In genomic region chr10:94687801-94688419, GRCm38 (mm10) we compare ENCODE assay signal across 8 mouse cellular contexts. TPM values are rescaled to one million over a fixed set of nuclear protein-coding genes. Genes with fewer than 3 reads are reported as not detected.
DNase-seq lines count a peak whose midpoint lies in the region; ATAC-seq and TF ChIP-seq lines count a peak whose summit lies in the region.

No protein-coding gene starts in this region.

- H3K9ac ChIP-seq in limb, embryonic 13.5 days, result peak overlapping the region; percentile 98
- H3K9ac ChIP-seq in neural tube, embryonic 14.5 days (replicated peaks; ENCODE audit: low read depth, low read length), result peak overlapping the region; percentile 59

- no peak for TF ChIP-seq POLR2A in thymus, adult 2 months (IDR thresholded peaks at IDR 0.05; ENCODE audit: control insufficient read depth, extremely low read depth, insufficient read depth, low read length, poor library complexity)

- H3K9me3 ChIP-seq in limb, embryonic 13.5 days, result no peaks in the 10 kb centered on the region
- H3K9me3 ChIP-seq in neural tube, embryonic 14.5 days (ENCODE audit: control insufficient read depth, low read length), result no peaks in the 10 kb centered on the region

- TF ChIP-seq CTCF in thymus, adult 2 months (IDR thresholded peaks at IDR 0.05; ENCODE audit: borderline replicate concordance, control insufficient read depth, extremely low read depth, insufficient read depth, low read length, poor library complexity), result no peak

- peak overlapping the region; percentile 81 for H3K27ac ChIP-seq in thymus, adult 2 months (ENCODE audit: control insufficient read depth, insufficient read depth, low read length)
- H3K27ac ChIP-seq in limb, embryonic 13.5 days, result peak overlapping the region; percentile 85
- peak overlapping the region; percentile 89 for H3K27ac ChIP-seq in neural tube, embryonic 14.5 days (ENCODE audit: low read depth, low read length)

- H3K4me2 ChIP-seq in limb, embryonic 13.5 days (replicated peaks), result peak overlapping the region; percentile 77
- peak overlapping the region; percentile 52 for H3K4me2 ChIP-seq in neural tube, embryonic 14.5 days (ENCODE audit: low read depth, low read length)

- H3K4me3 ChIP-seq in thymus, adult 2 months (ENCODE audit: control insufficient read depth, insufficient read depth, low read length), result peak overlapping the region; percentile 87
- H3K4me3 ChIP-seq in limb, embryonic 13.5 days, result peak overlapping the region; percentile 89
- peak overlapping the region; percentile 84 for H3K4me3 ChIP-seq in neural tube, embryonic 14.5 days (ENCODE audit: low read depth, low read length)

- under 1% methylated on average over 20 of the region's 20 CpGs for WGBS in thymus, adult 2 months
- 5% methylated on average over 20 of the region's 20 CpGs for WGBS in limb, embryonic 13.5 days
- WGBS in neural tube, embryonic 14.5 days, result 2% methylated on average over 20 of the region's 20 CpGs

- no peaks in the 10 kb centered on the region for H3K36me3 ChIP-seq in thymus, adult 2 months (ENCODE audit: control insufficient read depth, insufficient read depth, low read length)
- H3K36me3 ChIP-seq in limb, embryonic 13.5 days, result no peaks in the 10 kb centered on the region
- H3K36me3 ChIP-seq in neural tube, embryonic 14.5 days (ENCODE audit: control insufficient read depth, insufficient read depth, low read length), result no peaks in the 10 kb centered on the region

- peak; percentile 64 for DNase-seq in embryo, embryonic 10.5 days (ENCODE audit: low spot score)
- DNase-seq in embryo, embryonic 9.5 days (ENCODE audit: extremely low spot score), result no peak
- DNase-seq in thymus, adult 2 months, result no peak
- DNase-seq in thymus, postnatal 25 days, result no peak
- DNase-seq in frontal cortex, postnatal 36 days (ENCODE audit: low spot score in 2 of 2), result peak; percentile 69
- no peak for DNase-seq in urinary bladder, adult 2 months (ENCODE audit: low spot score)

- ATAC-seq in limb, embryonic 13.5 days (ENCODE audit: low FRiP score, low read depth), result peak; percentile 68
- peak; percentile 81 for ATAC-seq in neural tube, embryonic 14.5 days (ENCODE audit: low read depth)

- H3K4me1 ChIP-seq in thymus, adult 2 months (replicated peaks; ENCODE audit: control insufficient read depth, insufficient read depth, low read length), result peaks cover 4% of the 10 kb centered on the region
- H3K4me1 ChIP-seq in limb, embryonic 13.5 days, result peaks cover 14% of the 10 kb centered on the region
- peaks cover 7% of the 10 kb centered on the region; the same call in 1 of the 2 replicates for H3K4me1 ChIP-seq in neural tube, embryonic 14.5 days (ENCODE audit: control insufficient read depth, insufficient read depth, low read length)

- H3K27me3 ChIP-seq in thymus, adult 2 months (ENCODE audit: control insufficient read depth, insufficient read depth, low read length), result no peaks in the 10 kb centered on the region
- no peaks in the 10 kb centered on the region for H3K27me3 ChIP-seq in limb, embryonic 13.5 days
- no peaks in the 10 kb centered on the region for H3K27me3 ChIP-seq in neural tube, embryonic 14.5 days (ENCODE audit: control insufficient read depth, insufficient read depth, low read length)

RNA-seq across cellular contexts. Expression of gene Cep83, which starts 0.5 kb away (rescaled TPM):
- polyA plus RNA-seq in thymus, adult 2 months (2012; rRNA removed), result 7.7 and 12.8 TPM in 2 replicates
- 22.0 and 22.6 TPM in 2 replicates for polyA plus RNA-seq in limb, embryonic 13.5 days (2015; fragmentation: Nextera tagmentation; extraction: Ambion mirVana)
- 23.9 and 25.9 TPM in 2 replicates for polyA plus RNA-seq in neural tube, embryonic 14.5 days (2014; fragmentation: Nextera tagmentation; extraction: Ambion mirVana)
- polyA plus RNA-seq in urinary bladder, adult 2 months (2012; rRNA removed), result 10.1 and 10.8 TPM in 2 replicates

Comparison
In these comparisons a context has a peak if more than half of its experiments do, and no peak if none do; other contexts are left out.
1. DNase-seq: peak in embryo, embryonic 10.5 days (single experiment) and frontal cortex, postnatal 36 days (2 of 2); none in embryo, embryonic 9.5 days (single experiment), thymus, adult 2 months (single experiment), thymus, postnatal 25 days (single experiment) and urinary bladder, adult 2 months (single experiment).
2. Peak in every context shown above with its lines, with median percentiles within 50 percentile points of each other: H3K27ac ChIP-seq and H3K4me3 ChIP-seq.